In the genomic region with DNA sequence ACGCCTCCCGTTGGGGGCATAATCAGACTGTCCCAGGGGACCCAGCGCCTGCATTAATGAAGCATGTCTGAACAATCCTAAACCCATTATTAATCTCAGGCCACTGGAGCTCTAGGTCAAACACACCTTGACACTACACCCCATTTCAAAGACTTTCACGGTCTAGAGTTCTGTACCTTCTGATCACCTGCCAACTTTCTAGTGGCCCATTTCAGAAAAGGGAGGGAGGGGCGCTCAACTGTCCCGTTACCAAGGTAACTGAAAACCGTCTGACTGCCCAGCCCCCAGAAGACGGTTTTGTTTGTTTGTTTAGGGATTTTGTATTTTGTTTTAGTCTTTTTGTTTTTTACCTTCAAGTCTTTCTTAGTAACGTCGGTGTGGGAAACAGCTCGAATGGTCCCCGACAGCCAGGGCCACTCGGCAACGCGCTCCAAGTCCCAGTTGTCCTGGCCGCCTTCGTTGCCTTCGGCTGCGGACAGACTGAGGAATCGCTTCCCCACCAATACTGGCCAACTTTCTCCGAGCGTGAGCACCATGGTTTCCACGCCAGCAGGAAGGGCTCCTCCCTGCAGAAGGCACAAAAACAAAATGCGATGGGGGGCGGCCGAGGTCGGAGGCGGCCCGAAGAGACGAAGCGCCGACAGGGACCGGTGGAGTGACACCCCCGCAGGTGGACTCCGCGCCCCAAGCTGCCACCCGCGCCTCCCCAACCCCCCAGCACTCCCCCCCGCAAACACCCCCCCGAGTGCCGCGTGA, we compare ENCODE assay signal across 8 mouse cellular contexts. TPM values are rescaled to one million over a fixed set of nuclear protein-coding genes. Genes with fewer than 3 reads are reported as not detected.
DNase-seq lines count a peak whose midpoint lies in the region; ATAC-seq and TF ChIP-seq lines count a peak whose summit lies in the region.

No protein-coding gene starts in this region.

- H3K4me1 ChIP-seq in forebrain, embryonic 14.5 days (ENCODE audit: control insufficient read depth, insufficient read depth, low read length), result peaks cover 22% of the 10 kb centered on the region
- peaks cover 24% of the 10 kb centered on the region for H3K4me1 ChIP-seq in heart, postnatal 0 days (ENCODE audit: control insufficient read depth, insufficient read depth)
- H3K4me1 ChIP-seq in lung, embryonic 14.5 days (ENCODE audit: insufficient read depth), result peaks cover 12% of the 10 kb centered on the region

- peak overlapping the region; percentile 100 for H3K27ac ChIP-seq in forebrain, embryonic 14.5 days (ENCODE audit: low read depth, low read length)
- peak overlapping the region; percentile 100 for H3K27ac ChIP-seq in heart, postnatal 0 days (ENCODE audit: low read depth)
- H3K27ac ChIP-seq in lung, embryonic 14.5 days (ENCODE audit: low read depth), result peak overlapping the region; percentile 97

- 2% methylated on average over 40 of the region's 42 CpGs for WGBS in forebrain, embryonic 14.5 days
- 1% methylated on average over 35 of the region's 42 CpGs for WGBS in heart, postnatal 0 days
- WGBS in lung, embryonic 14.5 days, result 1% methylated on average over 42 of the region's 42 CpGs

- no peak for TF ChIP-seq CTCF in brain, embryonic 14.5 days (IDR thresholded peaks at IDR 0.05; ENCODE audit: borderline replicate concordance, extremely low read depth, insufficient read depth, insufficient read length)
- TF ChIP-seq CTCF in heart, postnatal 0 days (IDR thresholded peaks at IDR 0.05; ENCODE audit: low read depth), result no peak
- no peak for TF ChIP-seq CTCF in lung, embryonic 14.5 days (IDR thresholded peaks at IDR 0.05; ENCODE audit: low read depth)

- H3K9me3 ChIP-seq in forebrain, embryonic 14.5 days (replicated peaks; ENCODE audit: control insufficient read depth, low read length), result no peaks in the 10 kb centered on the region
- H3K9me3 ChIP-seq in heart, postnatal 0 days (replicated peaks; ENCODE audit: control insufficient read depth, low read length), result 0 out of 2 replicates have a peak, but pooled peaks cover 4% of the 10 kb centered on the region
- no peaks in the 10 kb centered on the region; the same call in 1 of the 2 replicates for H3K9me3 ChIP-seq in lung, embryonic 14.5 days (ENCODE audit: low read depth, low read length)

- H3K27me3 ChIP-seq in forebrain, embryonic 14.5 days (replicated peaks; ENCODE audit: control insufficient read depth, insufficient read depth, low read length), result no peaks in the 10 kb centered on the region
- no peaks in the 10 kb centered on the region for H3K27me3 ChIP-seq in heart, postnatal 0 days (ENCODE audit: control insufficient read depth, insufficient read depth, low read length)
- no peaks in the 10 kb centered on the region for H3K27me3 ChIP-seq in lung, embryonic 14.5 days (ENCODE audit: insufficient read depth, low read length)

- TF ChIP-seq POLR2A in brain, embryonic 14.5 days (IDR thresholded peaks at IDR 0.05; ENCODE audit: borderline replicate concordance, extremely low read depth, insufficient read depth, insufficient read length, poor library complexity, severe bottlenecking), result no peak

- no peak for TF ChIP-seq EP300 in heart, postnatal 0 days (IDR thresholded peaks at IDR 0.05; ENCODE audit: low read depth)

- peak overlapping the region; percentile 86 for H3K9ac ChIP-seq in forebrain, embryonic 14.5 days (ENCODE audit: low read length)
- peak overlapping the region; percentile 85 for H3K9ac ChIP-seq in heart, postnatal 0 days (replicated peaks; ENCODE audit: low read depth, low read length)
- H3K9ac ChIP-seq in lung, embryonic 14.5 days, result peak overlapping the region; percentile 85

- H3K4me2 ChIP-seq in forebrain, embryonic 14.5 days (ENCODE audit: low read length), result peak overlapping the region; percentile 87
- H3K4me2 ChIP-seq in heart, postnatal 0 days (ENCODE audit: low read depth, low read length), result peak overlapping the region; percentile 83
- H3K4me2 ChIP-seq in lung, embryonic 14.5 days, result peak overlapping the region; percentile 80

- no peak for ATAC-seq in forebrain, embryonic 14.5 days
- ATAC-seq in heart, postnatal 0 days (ENCODE audit: insufficient read depth, low read depth), result peak; percentile 0; the same call in 1 of the 2 replicates
- ATAC-seq in lung, embryonic 14.5 days (ENCODE audit: insufficient read depth), result no peak

- peak; percentile 29 to 43 for DNase-seq in CD8-positive naive resting alpha-beta T cell, adult 2 months (ENCODE audit: low read depth in 2 of 2, low spot score in 2 of 2)
- DNase-seq in brain, embryonic 14.5 days (ENCODE audit: low read depth), result peak; percentile 57
- peak; percentile 45 for DNase-seq in forebrain, embryonic 14.5 days (ENCODE audit: low spot score)
- DNase-seq in heart, postnatal 0 days (ENCODE audit: low spot score), result no peak
- peak; percentile 16 to 49 for DNase-seq in layer of hippocampus, adult 18-20 months (ENCODE audit: low spot score in 2 of 2)
- DNase-seq in lung, embryonic 14.5 days, result peak; percentile 63
- DNase-seq in retina, embryonic 14.5 days (ENCODE audit: low spot score), result peak; percentile 27
- peak; percentile 16 for DNase-seq in urinary bladder, postnatal 10 days (ENCODE audit: low spot score)

- peak overlapping the region; percentile 87 for H3K4me3 ChIP-seq in forebrain, embryonic 14.5 days (ENCODE audit: low read depth, low read length)
- peak overlapping the region; percentile 76 for H3K4me3 ChIP-seq in heart, postnatal 0 days (ENCODE audit: low read depth, low read length)
- H3K4me3 ChIP-seq in lung, embryonic 14.5 days (ENCODE audit: low read depth, low read length), result peak overlapping the region; percentile 82

- H3K36me3 ChIP-seq in forebrain, embryonic 14.5 days (ENCODE audit: control insufficient read depth, insufficient read depth, low read length), result peaks cover 17% of the 10 kb centered on the region
- peaks cover 15% of the 10 kb centered on the region for H3K36me3 ChIP-seq in heart, postnatal 0 days (replicated peaks; ENCODE audit: control insufficient read depth, insufficient read depth, low read length)
- H3K36me3 ChIP-seq in lung, embryonic 14.5 days (ENCODE audit: insufficient read depth), result peaks cover 33% of the 10 kb centered on the region

RNA-seq across cellular contexts. Expression of gene Kdm3a, which starts 0.9 kb away (rescaled TPM):
- polyA plus RNA-seq in brain, embryonic 14.5 days (2012; rRNA removed), result 65.1 and 66.4 TPM in 2 replicates
- 47.4 and 49.5 TPM in 2 replicates for polyA plus RNA-seq in forebrain, embryonic 14.5 days (2014; fragmentation: Nextera tagmentation; extraction: Ambion mirVana)
- total RNA-seq in heart, postnatal 0 days (2014; rRNA removed; ENCODE audit: low replicate concordance), result 35.3 and 50.9 TPM in 2 replicates
- 15.1 and 16.6 TPM in 2 replicates for polyA plus RNA-seq in heart, postnatal 0 days (2015; fragmentation: Nextera tagmentation; extraction: Ambion mirVana)
- 10 to 100 TPM; 40.4 to 42.6 TPM for total RNA-seq in layer of hippocampus, adult 18-20 months (2021)
- 38.7 and 43.8 TPM in 2 replicates for polyA plus RNA-seq in lung, embryonic 14.5 days (2014; fragmentation: Nextera tagmentation; extraction: Ambion mirVana)
